Mouse (Mus musculus) kidney, adult 2 months (tissue): ENCODE results near the gene Mtif3.

ENCODE experiments used
- CTCF ChIP-seq: fragments of 200-500 bp; conservative IDR thresholded peaks from 2 replicates; pipeline ENCODE4 v1.5.1; 2011; ENCODE audit warnings: low read depth, mild to moderate bottlenecking, control low read depth, low read length, moderate library complexity, mixed read lengths; ENCODE audit not compliant: insufficient read depth, insufficient read length
- POLR2A ChIP-seq: fragments of 200-500 bp; IDR thresholded peaks from one replicate; pipeline ENCODE4 v1.6.1; 2011; ENCODE audit warnings: low read depth, low read length, control low read depth

GRCm38 (mm10) chr5:146939109-146939796, 24.3 kb downstream of the Mtif3 start:
- TF ChIP-seq POLR2A, result no peak
- TF ChIP-seq CTCF, result peak; percentile 32; the same call in 1 of the 2 replicates
